Mouse (Mus musculus) thymus, adult 2 months (tissue): ENCODE measurements at regions not wholly inside any gene's neighbourhood (a gene's known extent, or its start where the extent isn't known, plus 50 kb on each side); places are given as distances from the start of the nearest gene placed in this dataset.

Experiments used
- DNase-seq: peaks from one replicate; pipeline ENCODE4 v3.0.0; 2021
- H3K27ac ChIP-seq: fragments of 200-500 bp; 2 replicates; pipeline ENCODE4 v1.5.1; 2012; ENCODE audit warnings: low read length, control low read depth; ENCODE audit not compliant: control insufficient read depth, insufficient read depth
- H3K27me3 ChIP-seq: fragments of 200-500 bp; 2 replicates; pipeline ENCODE4 v1.6.1; 2012; ENCODE audit warnings: mild to moderate bottlenecking, low read length, moderate library complexity, mixed read lengths; ENCODE audit not compliant: control insufficient read depth, insufficient read depth
- H3K36me3 ChIP-seq: fragments of 200-500 bp; 2 replicates; pipeline ENCODE4 v1.6.1; 2012; ENCODE audit warnings: mild to moderate bottlenecking, low read length, moderate library complexity; ENCODE audit not compliant: control insufficient read depth, insufficient read depth
- H3K4me1 ChIP-seq: fragments of 200-500 bp; replicated peaks from 2 replicates; pipeline ENCODE4 v1.6.1; 2012; ENCODE audit warnings: low read length; ENCODE audit not compliant: control insufficient read depth, insufficient read depth
- H3K4me3 ChIP-seq: fragments of 200-500 bp; 2 replicates; pipeline ENCODE4 v1.5.1; 2012; ENCODE audit warnings: mild to moderate bottlenecking, low read length, control low read depth, moderate library complexity; ENCODE audit not compliant: control insufficient read depth, insufficient read depth
- CTCF ChIP-seq: fragments of 200-500 bp; IDR thresholded peaks from 2 replicates; pipeline ENCODE4 v1.5.1; 2012; ENCODE audit warnings: mild to moderate bottlenecking, control low read depth, low read length, moderate library complexity, borderline replicate concordance; ENCODE audit not compliant: control insufficient read depth, poor library complexity, insufficient read depth; ENCODE audit errors: extremely low read depth
- POLR2A ChIP-seq: fragments of 200-500 bp; IDR thresholded peaks from 2 replicates; pipeline ENCODE4 v1.6.1; 2012; ENCODE audit warnings: mild to moderate bottlenecking, low read length, control low read depth, moderate library complexity; ENCODE audit not compliant: control insufficient read depth, poor library complexity, insufficient read depth; ENCODE audit errors: extremely low read depth
- WGBS: fragments of 180-500 bp; shearing (Covaris S2); methylation state at CpG from one replicate; pipeline ENCODE4 v1.1.7; 2018; 5-methylcytosine and 5-hydroxymethylcytosine counted together

GRCm38 (mm10) chr4:106185745-106186501 is 130.1 kb upstream of the Usp24 start:
- WGBS, result 93% methylated on average over 13 of the region's 13 CpGs
- TF ChIP-seq CTCF, result no peak
- no peak for TF ChIP-seq POLR2A
- no peak for DNase-seq
- H3K27ac ChIP-seq, result no peak overlapping the region
- H3K27me3 ChIP-seq, result no peaks in the 10 kb centered on the region
- H3K4me3 ChIP-seq, result no peak overlapping the region
- no peaks in the 10 kb centered on the region for H3K36me3 ChIP-seq
- no peaks in the 10 kb centered on the region for H3K4me1 ChIP-seq

- 92% methylated on average over 7 of the region's 7 CpGs for WGBS
- Histone ChIP-seq H3K36me3 (no peaks in the 10 kb centered on the region), H3K4me3 (no peak overlapping the region), H3K27me3 (no peaks in the 10 kb centered on the region), H3K4me1 (no peaks in the 10 kb centered on the region), H3K27ac (no peak overlapping the region)
- TF ChIP-seq POLR2A (no peak), CTCF (no peak)
- no peak for DNase-seq
These were observed 129.3 kb upstream of the Usp24 start for GRCm38 (mm10) chr4:106186684-106187083.

- Histone ChIP-seq H3K36me3 (no peaks in the 10 kb centered on the region), H3K4me1 (no peaks in the 10 kb centered on the region), H3K27me3 (no peaks in the 10 kb centered on the region), H3K4me3 (no peak overlapping the region), H3K27ac (no peak overlapping the region)
- WGBS, result 86% methylated on average over 4 of the region's 4 CpGs
- DNase-seq, result no peak
- TF ChIP-seq POLR2A (no peak), CTCF (no peak)
These were observed 125.8 kb upstream of the Usp24 start for GRCm38 (mm10) chr4:106190248-106190647.

- Histone ChIP-seq H3K4me3 (no peak overlapping the region), H3K27ac (no peak overlapping the region), H3K27me3 (no peaks in the 10 kb centered on the region), H3K4me1 (no peaks in the 10 kb centered on the region), H3K36me3 (no peaks in the 10 kb centered on the region)
- DNase-seq, result no peak
- WGBS, result 96% methylated on average over 8 of the region's 8 CpGs
- TF ChIP-seq CTCF (no peak), POLR2A (no peak)
These were observed 124.7 kb upstream of the Usp24 start for GRCm38 (mm10) chr4:106191331-106191730.

- Histone ChIP-seq H3K4me3 (no peak overlapping the region), H3K4me1 (no peaks in the 10 kb centered on the region), H3K27me3 (no peaks in the 10 kb centered on the region), H3K36me3 (no peaks in the 10 kb centered on the region), H3K27ac (no peak overlapping the region)
- WGBS, result 66% methylated on average over 3 of the region's 3 CpGs
- no peak for DNase-seq
- no peak for TF ChIP-seq CTCF
- no peak for TF ChIP-seq POLR2A
These were observed 124.2 kb upstream of the Usp24 start for GRCm38 (mm10) chr4:106191843-106192242.

GRCm38 (mm10) chr4:106193204-106193945 is 122.6 kb upstream of the Usp24 start:
- no peaks in the 10 kb centered on the region for H3K27me3 ChIP-seq
- TF ChIP-seq CTCF, result no peak
- TF ChIP-seq POLR2A, result no peak
- no peak for DNase-seq
- no peak overlapping the region for H3K27ac ChIP-seq
- WGBS, result 83% methylated on average over 3 of the region's 3 CpGs
- no peak overlapping the region for H3K4me3 ChIP-seq
- no peaks in the 10 kb centered on the region for H3K4me1 ChIP-seq
- H3K36me3 ChIP-seq, result no peaks in the 10 kb centered on the region

- no peaks in the 10 kb centered on the region for H3K27me3 ChIP-seq
- 94% methylated on average over 3 of the region's 3 CpGs for WGBS
- H3K27ac ChIP-seq, result no peak overlapping the region
- TF ChIP-seq POLR2A (no peak), CTCF (no peak)
- H3K36me3 ChIP-seq, result no peaks in the 10 kb centered on the region
- DNase-seq, result no peak
- H3K4me1 ChIP-seq, result no peaks in the 10 kb centered on the region
- no peak overlapping the region for H3K4me3 ChIP-seq
These were observed 120.4 kb upstream of the Usp24 start for GRCm38 (mm10) chr4:106195497-106196166.
